Mouse (Mus musculus) liver, adult 2 months (tissue): ENCODE data around the gene Tomm70a.

Experiments used
- CTCF ChIP-seq: fragments of 200-500 bp; IDR thresholded peaks from 2 replicates; pipeline ENCODE4 v1.5.1; 2011; ENCODE audit warnings: low read depth, low read length, control low read depth
- POLR2A ChIP-seq: fragments of 200-500 bp; IDR thresholded peaks from 2 replicates; pipeline ENCODE4 v1.6.1; 2011; ENCODE audit warnings: low read length, control low read depth; ENCODE audit not compliant: insufficient read depth; ENCODE audit errors: extremely low read depth

GRCm38 (mm10) chr16:57079577-57079976 is 41.9 kb upstream of the Tomm70a start:
- TF ChIP-seq CTCF (no peak), POLR2A (no peak)
